In the genomic region with DNA sequence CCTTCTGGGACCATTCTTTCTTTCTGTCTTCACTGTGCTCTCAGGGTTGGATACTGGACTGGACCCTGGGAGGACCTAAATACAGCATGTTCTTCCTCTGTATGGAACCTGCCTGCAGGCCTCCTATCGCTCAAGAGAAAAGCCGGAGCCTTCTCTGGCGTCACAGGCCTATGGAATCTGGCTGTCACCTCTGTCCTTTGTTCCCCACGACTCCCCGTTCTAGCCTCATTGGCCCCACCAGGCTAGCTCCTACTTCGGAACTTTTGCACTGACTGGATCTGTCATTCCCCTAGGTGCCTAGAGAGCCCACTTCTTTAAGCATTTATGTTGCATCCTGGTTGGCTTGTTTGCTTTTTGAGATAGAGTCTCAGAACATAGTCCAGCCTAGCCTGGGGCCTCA, we compare ENCODE assay signal across 18 mouse cellular contexts. TPM values are rescaled to one million over a fixed set of nuclear protein-coding genes. Genes with fewer than 3 reads are reported as not detected.
DNase-seq lines count a peak whose midpoint lies in the region; ATAC-seq and TF ChIP-seq lines count a peak whose summit lies in the region.
"Had no signal": no experiment of that assay in that cellular context is flagged by ENCODE, and none has a peak within 500 bp of the region (broad histone marks: within the 10 kb centered on the region; RNA-seq: fewer than 3 reads in every experiment).

No protein-coding gene starts in this region.

- WGBS in embryonic facial prominence, embryonic 13.5 days, result 80% methylated on average over 6 of the region's 6 CpGs
- WGBS in embryonic facial prominence, embryonic 10.5 days, result 85% methylated on average over 6 of the region's 6 CpGs
- whole genome bisulfite sequencing in spleen, adult 2 months, result 93% methylated on average over 6 of the region's 6 CpGs
- 77% methylated on average over 6 of the region's 6 CpGs for WGBS in liver, embryonic 13.5 days (ENCODE audit: insufficient replicate concordance)

- no peak overlapping the region for H3K4me2 ChIP-seq in embryonic facial prominence, embryonic 13.5 days
- no peak overlapping the region for H3K4me2 ChIP-seq in liver, embryonic 13.5 days
- H3K4me2 ChIP-seq: forebrain, embryonic 15.5 days; heart, embryonic 13.5 days; hindbrain, embryonic 15.5 days had no signal

- TF ChIP-seq CTCF in spleen, adult 2 months (IDR thresholded peaks at IDR 0.05; ENCODE audit: extremely low read depth, insufficient read depth, insufficient read length, insufficient replicate concordance), result no peak

- H3K9ac ChIP-seq in embryonic facial prominence, embryonic 13.5 days, result no peak overlapping the region
- 0 out of 2 replicates have a peak overlapping the region, but pooled peaks have one; percentile 22 for H3K9ac ChIP-seq in liver, embryonic 13.5 days
- H3K9ac ChIP-seq: forebrain, embryonic 15.5 days; heart, embryonic 13.5 days; hindbrain, embryonic 15.5 days had no signal

- TF ChIP-seq POLR2A in spleen, adult 2 months (IDR thresholded peaks at IDR 0.05; ENCODE audit: low read depth, low read length), result no peak

- H3K36me3 ChIP-seq in embryonic facial prominence, embryonic 13.5 days, result peaks cover 6% of the 10 kb centered on the region; the same call in 1 of the 2 replicates
- H3K36me3 ChIP-seq in embryonic facial prominence, embryonic 10.5 days (replicated peaks), result peaks cover 10% of the 10 kb centered on the region; the same call in 1 of the 2 replicates
- no peaks in the 10 kb centered on the region for H3K36me3 ChIP-seq in spleen, adult 2 months (ENCODE audit: control insufficient read depth, insufficient read depth, low read length)
- peaks cover 8% of the 10 kb centered on the region; the same call in 1 of the 2 replicates for H3K36me3 ChIP-seq in liver, embryonic 13.5 days
- H3K36me3 ChIP-seq: forebrain, embryonic 15.5 days; hindbrain, embryonic 15.5 days had no signal

- no peak overlapping the region for H3K4me3 ChIP-seq in embryonic facial prominence, embryonic 13.5 days
- H3K4me3 ChIP-seq in embryonic facial prominence, embryonic 10.5 days, result no peak overlapping the region
- no peak overlapping the region for H3K4me3 ChIP-seq in spleen, adult 2 months (ENCODE audit: extremely low read depth, insufficient read depth, insufficient read length)
- no peak overlapping the region for H3K4me3 ChIP-seq in liver, embryonic 13.5 days (replicated peaks)
- H3K4me3 ChIP-seq: forebrain, embryonic 15.5 days; heart, embryonic 13.5 days; hindbrain, embryonic 15.5 days had no signal

- peaks cover 53% of the 10 kb centered on the region for H3K4me1 ChIP-seq in embryonic facial prominence, embryonic 13.5 days
- peaks cover 62% of the 10 kb centered on the region for H3K4me1 ChIP-seq in embryonic facial prominence, embryonic 10.5 days
- H3K4me1 ChIP-seq in spleen, adult 2 months (ENCODE audit: control insufficient read depth, insufficient read depth, insufficient read length), result peaks cover 46% of the 10 kb centered on the region
- peaks cover 90% of the 10 kb centered on the region for H3K4me1 ChIP-seq in liver, embryonic 13.5 days (replicated peaks)

- peaks cover 40% of the 10 kb centered on the region for H3K27me3 ChIP-seq in embryonic facial prominence, embryonic 13.5 days
- peaks cover 57% of the 10 kb centered on the region for H3K27me3 ChIP-seq in embryonic facial prominence, embryonic 10.5 days (replicated peaks; ENCODE audit: low read depth, poor library complexity, severe bottlenecking)
- H3K27me3 ChIP-seq in spleen, adult 2 months (ENCODE audit: control insufficient read depth, insufficient read depth, low read length), result no peaks in the 10 kb centered on the region
- H3K27me3 ChIP-seq in liver, embryonic 13.5 days, result no peaks in the 10 kb centered on the region

- H3K27ac ChIP-seq in embryonic facial prominence, embryonic 13.5 days, result peak overlapping the region; percentile 35
- no peak overlapping the region for H3K27ac ChIP-seq in embryonic facial prominence, embryonic 10.5 days (replicated peaks)
- H3K27ac ChIP-seq in spleen, adult 2 months (ENCODE audit: insufficient read depth, low read length), result peak overlapping the region; percentile 93
- H3K27ac ChIP-seq in liver, embryonic 13.5 days, result peak overlapping the region; percentile 92
- H3K27ac ChIP-seq: forebrain, embryonic 15.5 days; hindbrain, embryonic 15.5 days had no signal

- ATAC-seq in embryonic facial prominence, embryonic 13.5 days (ENCODE audit: insufficient number of reproducible peaks, insufficient read depth, low FRiP score, low TSS enrichment, low read depth), result no peak
- no peak for ATAC-seq in liver, embryonic 13.5 days (ENCODE audit: low read depth)
- ATAC-seq: CD4-positive, CD25-positive, alpha-beta regulatory T cell, adult 4 months; forebrain, embryonic 15.5 days had no signal

- DNase-seq in embryonic facial prominence, embryonic 10.5 days (ENCODE audit: low spot score), result no peak
- DNase-seq in spleen, adult 2 months (ENCODE audit: low read depth in 1 of 2, low spot score in 2 of 2), result no peak
- no peak for DNase-seq in spleen, adult 18-20 months
- DNase-seq in liver, embryonic 13.5 days, result no peak
- no peak for DNase-seq in urinary bladder, postnatal 14 days (ENCODE audit: low spot score)
- DNase-seq in cerebellum, adult 9-11 months, result no peak
- DNase-seq: adrenal gland, postnatal 10 days; B cell, adult 2 months; cerebellum, adult 18-20 months; cerebellum, postnatal 10 days; gastrocnemius, postnatal 14 days; heart, postnatal 36 days had no signal

- H3K9me3 ChIP-seq in embryonic facial prominence, embryonic 13.5 days, result no peaks in the 10 kb centered on the region
- H3K9me3 ChIP-seq in embryonic facial prominence, embryonic 10.5 days, result no peaks in the 10 kb centered on the region
- no peaks in the 10 kb centered on the region for H3K9me3 ChIP-seq in liver, embryonic 13.5 days (replicated peaks)
- H3K9me3 ChIP-seq: forebrain, embryonic 15.5 days; G1E; heart, embryonic 13.5 days; hindbrain, embryonic 15.5 days had no signal

RNA-seq across cellular contexts. Expression of gene Tgfb1, which starts 2.1 kb away (rescaled TPM):
- polyA plus RNA-seq in embryonic facial prominence, embryonic 13.5 days (2015; fragmentation: Nextera tagmentation; extraction: Ambion mirVana), result 3.2 and 3.4 TPM in 2 replicates
- polyA plus RNA-seq in embryonic facial prominence, embryonic 10.5 days (2016; fragmentation: Nextera tagmentation; extraction: Ambion mirVana), result 1.2 and 1.5 TPM in 2 replicates
- 152 and 179 TPM in 2 replicates for polyA plus RNA-seq in spleen, adult 2 months (2012; rRNA removed)
- 6.1 and 6.9 TPM in 2 replicates for polyA plus RNA-seq in liver, embryonic 13.5 days (2015; fragmentation: Nextera tagmentation; extraction: Ambion mirVana)

RNA-seq across cellular contexts. Expression of gene B9d2, which starts 4.1 kb away (rescaled TPM):
- polyA plus RNA-seq in embryonic facial prominence, embryonic 13.5 days (2015; fragmentation: Nextera tagmentation; extraction: Ambion mirVana), result 25.9 and 26.4 TPM in 2 replicates
- polyA plus RNA-seq in embryonic facial prominence, embryonic 10.5 days (2016; fragmentation: Nextera tagmentation; extraction: Ambion mirVana), result 33.5 and 34.1 TPM in 2 replicates
- 72.0 and 108 TPM in 2 replicates for polyA plus RNA-seq in spleen, adult 2 months (2012; rRNA removed)
- 21.8 and 25.1 TPM in 2 replicates for polyA plus RNA-seq in liver, embryonic 13.5 days (2015; fragmentation: Nextera tagmentation; extraction: Ambion mirVana)

RNA-seq across cellular contexts. Expression of gene Tmem91, which starts 9.7 kb away (rescaled TPM):
- 3.4 and 3.8 TPM in 2 replicates for polyA plus RNA-seq in embryonic facial prominence, embryonic 13.5 days (2015; fragmentation: Nextera tagmentation; extraction: Ambion mirVana)
- polyA plus RNA-seq in embryonic facial prominence, embryonic 10.5 days (2016; fragmentation: Nextera tagmentation; extraction: Ambion mirVana), result 2.6 and 3.6 TPM in 2 replicates
- 0.35 and 0.61 TPM in 2 replicates for polyA plus RNA-seq in spleen, adult 2 months (2012; rRNA removed)
- 1.0 and 1.1 TPM in 2 replicates for polyA plus RNA-seq in liver, embryonic 13.5 days (2015; fragmentation: Nextera tagmentation; extraction: Ambion mirVana)

RNA-seq across cellular contexts. Expression of gene Exosc5, which starts 25.7 kb away (rescaled TPM):
- 72.6 and 86.4 TPM in 2 replicates for polyA plus RNA-seq in embryonic facial prominence, embryonic 13.5 days (2015; fragmentation: Nextera tagmentation; extraction: Ambion mirVana)
- polyA plus RNA-seq in embryonic facial prominence, embryonic 10.5 days (2016; fragmentation: Nextera tagmentation; extraction: Ambion mirVana), result 93.5 and 101 TPM in 2 replicates
- 79.5 and 111 TPM in 2 replicates for polyA plus RNA-seq in spleen, adult 2 months (2012; rRNA removed)
- 62.3 and 68.8 TPM in 2 replicates for polyA plus RNA-seq in liver, embryonic 13.5 days (2015; fragmentation: Nextera tagmentation; extraction: Ambion mirVana)

RNA-seq across cellular contexts. Expression of gene Bckdha, which starts 25.9 kb away (rescaled TPM):
- 59.9 and 60.6 TPM in 2 replicates for polyA plus RNA-seq in embryonic facial prominence, embryonic 13.5 days (2015; fragmentation: Nextera tagmentation; extraction: Ambion mirVana)
- polyA plus RNA-seq in embryonic facial prominence, embryonic 10.5 days (2016; fragmentation: Nextera tagmentation; extraction: Ambion mirVana), result 54.9 and 59.2 TPM in 2 replicates
- 81.4 and 108 TPM in 2 replicates for polyA plus RNA-seq in spleen, adult 2 months (2012; rRNA removed)
- polyA plus RNA-seq in liver, embryonic 13.5 days (2015; fragmentation: Nextera tagmentation; extraction: Ambion mirVana), result 20.0 and 21.6 TPM in 2 replicates

Comparison
In these comparisons a context has a peak if more than half of its experiments do, and no peak if none do; other contexts are left out.
1. RNA of gene Tgfb1, which starts 2.1 kb away (polyA plus RNA-seq): 152 to 179 TPM in spleen, adult 2 months; 6.1 to 6.9 TPM in liver, embryonic 13.5 days, 3.2 to 3.4 TPM in embryonic facial prominence, embryonic 13.5 days and 1.2 to 1.5 TPM in embryonic facial prominence, embryonic 10.5 days; every median in the first group is over 10 times any median in the second.